Mouse (Mus musculus) liver, embryonic 14.5 days (tissue): ENCODE measurements at regions not wholly inside any gene's neighbourhood (a gene's known extent, or its start where the extent isn't known, plus 50 kb on each side); places are given as distances from the start of the nearest gene placed in this dataset.

Experiments
- CTCF ChIP-seq: IDR thresholded peaks from 2 replicates; pipeline ENCODE4 v1.5.1; 2016; ENCODE audit warnings: antibody characterized with exemption, low read depth, control low read depth
- EP300 ChIP-seq: IDR thresholded peaks from 2 replicates; pipeline ENCODE4 v1.6.1; 2016; ENCODE audit warnings: antibody characterized with exemption, low read depth

GRCm38 (mm10) chr12:8868690-8869089 lies 52.8 kb upstream of the Laptm4a start:
- TF ChIP-seq CTCF (no peak), EP300 (no peak)
